Mouse (Mus musculus): Measurements from ENCODE around the gene Slc36a3. TPM values are rescaled to one million over a fixed set of nuclear protein-coding genes. Genes with fewer than 3 reads are reported as not detected.

Gene Slc36a3
- total RNA-seq, 4 experiments from 2014 or later = not detected

GRCm38 (mm10) chr11:55077331-55078231 is 73.9 kb downstream of the Slc36a3 start, which contains the start of gene Ccdc69:
Gene Ccdc69, minus strand, starts transcription at chr11:55078131.
- no peak for DNase-seq (ENCODE audit: low spot score in 2 of 2)

- no peak for DNase-seq (ENCODE audit: low spot score in 2 of 2)
Observed at GRCm38 (mm10) chr11:55076234-55076633, 75.3 kb downstream of the Slc36a3 start.

DNA sequence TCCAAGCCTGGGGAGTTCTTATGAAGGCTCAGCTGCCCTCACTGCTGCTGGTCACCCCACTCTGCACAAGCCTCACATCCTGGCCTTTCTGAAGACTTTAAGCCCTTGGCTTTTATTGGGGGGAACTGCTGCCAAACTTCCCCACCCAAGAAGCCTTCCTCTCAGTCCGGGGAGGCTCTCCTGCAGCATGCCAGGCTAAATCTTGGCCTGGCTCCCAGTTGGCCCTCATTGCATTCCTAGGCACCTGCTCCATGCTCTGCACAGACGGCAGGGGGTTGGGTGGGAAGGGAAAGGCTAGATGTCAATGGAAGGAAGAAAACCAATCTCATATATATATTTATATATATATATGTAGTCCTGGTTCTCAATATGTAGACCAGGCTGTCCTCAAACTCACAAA is 75.9 kb downstream of the Slc36a3 start:
- DNase-seq (ENCODE audit: low spot score in 2 of 2) = no peak

Other genes starting within 250 kb of the Slc36a3 start
- gene Gpx3, start 249.3 kb downstream of the Slc36a3 start, total RNA-seq (2022) = 10 to 100 TPM in 2 of 4 experiments, 1 to 10 TPM in 2; 7.5 to 12.5 (median 10.4) TPM
- 10 to 100 TPM; 33.0 to 36.3 (median 34.9) TPM for gene Tnip1, start 188.8 kb downstream of the Slc36a3 start, total RNA-seq (2022)
- gene Anxa6, start 118.3 kb downstream of the Slc36a3 start, total RNA-seq (2022) = 10 to 100 TPM; 81.9 to 92.8 (median 85.4) TPM
- gene Ccdc69, start 73.6 kb downstream of the Slc36a3 start, total RNA-seq (2022) = under 1 TPM; 0.44 to 0.50 (median 0.47) TPM
- gene Gm2a, start 53.6 kb downstream of the Slc36a3 start, total RNA-seq (2022) = 10 to 100 TPM; 30.5 to 41.8 (median 34.5) TPM
- under 1 TPM in 3 of 4 experiments, not detected in 1; 0.19 to 0.39 (median 0.27) TPM for gene Slc36a2, start 33.4 kb upstream of the Slc36a3 start, total RNA-seq (2022)
- 10 to 100 TPM; 60.6 to 68.7 (median 64.5) TPM for gene Slc36a1, start 52.6 kb upstream of the Slc36a3 start, total RNA-seq (2022)
- under 1 TPM; 0.16 to 0.32 (median 0.19) TPM for gene Fat2, start 184.9 kb upstream of the Slc36a3 start, total RNA-seq (2022)